Mouse (Mus musculus): Measurements from ENCODE around the gene Prss53. TPM values are rescaled to one million over a fixed set of nuclear protein-coding genes. Genes with fewer than 3 reads are reported as not detected.

Prss53 gene
- polyA plus RNA-seq, 1 experiment from 2014 or later, result 0.46 TPM

DNA sequence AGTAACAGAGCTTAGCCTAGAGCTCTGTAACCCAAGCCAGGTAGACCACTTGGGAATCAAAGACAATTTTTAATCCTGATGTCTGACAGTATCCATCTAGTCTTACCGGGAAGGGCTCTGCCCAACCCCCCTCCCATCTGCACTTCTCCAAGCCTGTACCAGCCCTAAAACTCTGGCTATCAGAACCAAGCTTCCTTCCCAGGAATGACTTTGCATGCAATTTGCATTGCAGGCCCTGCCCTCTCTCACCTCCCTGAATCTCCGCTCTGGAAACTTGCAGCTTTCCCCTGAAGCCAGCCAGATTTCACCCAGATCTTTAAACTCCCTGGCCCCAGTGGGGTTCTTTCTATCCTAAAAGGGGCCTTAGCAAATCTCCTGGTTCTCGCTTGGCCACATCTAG is 3.0 kb downstream of the Prss53 start:
- H3K27me3 ChIP-seq (ENCODE audit: control insufficient read depth, insufficient read depth, low read length), result no peaks in the 10 kb centered on the region
- H3K36me3 ChIP-seq (ENCODE audit: control insufficient read depth, insufficient read depth, low read length), result peaks cover 27% of the 10 kb centered on the region
- no peaks in the 10 kb centered on the region for H3K4me1 ChIP-seq (ENCODE audit: control insufficient read depth, insufficient read depth, low read length)
- ATAC-seq (ENCODE audit: insufficient read depth, low FRiP score, low TSS enrichment) (no peak), DNase-seq (ENCODE audit: low spot score) (no peak)
- 83% methylated on average over 3 of the region's 3 CpGs for WGBS
- no peak overlapping the region for H3K9ac ChIP-seq (ENCODE audit: low read length)
- no peak overlapping the region for H3K4me3 ChIP-seq (ENCODE audit: low read depth, low read length)
- H3K27ac ChIP-seq (ENCODE audit: low read depth, low read length), result no peak overlapping the region
- H3K9me3 ChIP-seq (ENCODE audit: control insufficient read depth, low read length), result no peaks in the 10 kb centered on the region
- no peak overlapping the region for H3K4me2 ChIP-seq (ENCODE audit: low read depth)

DNA sequence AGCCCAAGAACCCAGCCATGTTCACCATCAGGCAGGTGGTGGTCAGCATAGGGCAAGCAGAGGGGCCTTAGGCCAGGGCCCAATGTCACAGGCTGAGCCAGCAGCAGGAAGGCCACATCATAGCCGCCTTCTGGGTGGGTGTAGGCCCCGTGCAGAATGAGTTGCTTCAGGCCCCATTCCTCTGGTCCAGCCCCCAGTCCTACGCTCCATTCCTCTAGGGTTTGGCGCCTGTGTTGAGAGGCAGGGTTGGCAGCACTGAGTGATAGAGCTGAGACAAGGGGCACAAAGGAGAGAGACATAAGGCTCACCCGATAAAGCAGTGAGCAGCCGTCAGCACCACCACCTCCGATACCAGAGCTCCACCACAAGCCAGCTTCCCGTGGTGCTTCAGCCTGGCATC is 3.6 kb downstream of the Prss53 start:
- 84% methylated on average over 8 of the region's 8 CpGs for WGBS
- DNase-seq (ENCODE audit: low spot score) (no peak), ATAC-seq (ENCODE audit: insufficient read depth, low FRiP score, low TSS enrichment) (no peak)
- Histone ChIP-seq H3K36me3 (ENCODE audit: control insufficient read depth, insufficient read depth, low read length) (peaks cover 33% of the 10 kb centered on the region), H3K4me1 (ENCODE audit: control insufficient read depth, insufficient read depth, low read length) (no peaks in the 10 kb centered on the region), H3K9ac (ENCODE audit: low read length) (no peak overlapping the region), H3K4me2 (ENCODE audit: low read depth) (no peak overlapping the region), H3K4me3 (ENCODE audit: low read depth, low read length) (no peak overlapping the region), H3K27ac (ENCODE audit: low read depth, low read length) (no peak overlapping the region), H3K9me3 (ENCODE audit: control insufficient read depth, low read length) (no peaks in the 10 kb centered on the region), H3K27me3 (ENCODE audit: control insufficient read depth, insufficient read depth, low read length) (no peaks in the 10 kb centered on the region)

DNA sequence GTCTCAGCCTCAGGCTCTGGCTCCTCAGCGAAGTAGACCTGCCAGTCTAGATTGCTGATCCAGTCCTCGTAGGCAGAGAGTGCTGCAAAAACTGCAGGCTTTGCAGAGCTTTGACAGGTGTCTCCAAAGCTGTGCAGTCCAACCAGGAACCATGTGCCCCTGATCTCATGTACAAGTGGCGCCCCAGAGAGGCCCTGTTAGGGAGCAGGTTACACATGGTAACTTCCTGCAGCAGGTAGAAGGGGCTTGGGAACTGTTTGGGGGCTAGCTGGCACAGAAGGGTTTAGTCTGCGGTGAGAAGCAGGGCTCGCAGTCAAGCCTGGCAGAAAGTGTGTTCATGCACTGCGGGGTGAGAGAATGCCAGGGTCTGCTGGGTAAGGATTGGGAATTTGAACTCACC is 4.2 kb downstream of the Prss53 start:
- H3K27me3 ChIP-seq (ENCODE audit: control insufficient read depth, insufficient read depth, low read length), result no peaks in the 10 kb centered on the region
- no peaks in the 10 kb centered on the region for H3K4me1 ChIP-seq (ENCODE audit: control insufficient read depth, insufficient read depth, low read length)
- no peak for ATAC-seq (ENCODE audit: insufficient read depth, low FRiP score, low TSS enrichment)
- H3K4me3 ChIP-seq (ENCODE audit: low read depth, low read length), result no peak overlapping the region
- H3K4me2 ChIP-seq (ENCODE audit: low read depth), result no peak overlapping the region
- no peak for DNase-seq (ENCODE audit: low spot score)
- 92% methylated on average over 6 of the region's 6 CpGs for WGBS
- no peak overlapping the region for H3K27ac ChIP-seq (ENCODE audit: low read depth, low read length)
- peaks cover 38% of the 10 kb centered on the region for H3K36me3 ChIP-seq (ENCODE audit: control insufficient read depth, insufficient read depth, low read length)
- H3K9me3 ChIP-seq (ENCODE audit: control insufficient read depth, low read length), result no peaks in the 10 kb centered on the region
- no peak overlapping the region for H3K9ac ChIP-seq (ENCODE audit: low read length)

DNA sequence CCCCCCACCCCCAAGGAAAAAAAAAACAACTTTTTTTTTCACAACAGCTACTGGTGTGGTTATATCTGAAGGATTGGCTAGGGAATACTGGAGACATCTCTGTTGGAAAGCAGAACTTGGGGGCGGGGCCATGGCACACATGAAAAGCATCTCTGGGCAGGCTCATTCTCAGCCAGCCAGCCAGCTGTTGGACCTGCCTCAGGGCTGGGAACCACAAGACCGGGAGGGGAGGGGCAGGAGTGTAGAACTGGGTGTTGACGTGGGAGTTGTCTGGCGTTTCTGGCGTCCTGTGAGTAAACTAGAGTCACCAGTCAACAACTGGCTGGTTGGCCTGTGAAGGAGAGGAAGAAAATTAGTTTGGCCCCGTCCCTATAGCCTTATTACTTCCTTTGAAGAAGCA is 4.8 kb downstream of the Prss53 start:
- WGBS, result 77% methylated on average over 6 of the region's 6 CpGs
- no peak overlapping the region for H3K27ac ChIP-seq (ENCODE audit: low read depth, low read length)
- H3K36me3 ChIP-seq (ENCODE audit: control insufficient read depth, insufficient read depth, low read length), result peaks cover 44% of the 10 kb centered on the region
- no peaks in the 10 kb centered on the region for H3K27me3 ChIP-seq (ENCODE audit: control insufficient read depth, insufficient read depth, low read length)
- DNase-seq (ENCODE audit: low spot score), result no peak
- ATAC-seq (ENCODE audit: insufficient read depth, low FRiP score, low TSS enrichment), result no peak
- no peak overlapping the region for H3K4me3 ChIP-seq (ENCODE audit: low read depth, low read length)
- no peak overlapping the region for H3K9ac ChIP-seq (ENCODE audit: low read length)
- no peaks in the 10 kb centered on the region for H3K4me1 ChIP-seq (ENCODE audit: control insufficient read depth, insufficient read depth, low read length)
- H3K9me3 ChIP-seq (ENCODE audit: control insufficient read depth, low read length), result no peaks in the 10 kb centered on the region
- H3K4me2 ChIP-seq (ENCODE audit: low read depth), result no peak overlapping the region

DNA sequence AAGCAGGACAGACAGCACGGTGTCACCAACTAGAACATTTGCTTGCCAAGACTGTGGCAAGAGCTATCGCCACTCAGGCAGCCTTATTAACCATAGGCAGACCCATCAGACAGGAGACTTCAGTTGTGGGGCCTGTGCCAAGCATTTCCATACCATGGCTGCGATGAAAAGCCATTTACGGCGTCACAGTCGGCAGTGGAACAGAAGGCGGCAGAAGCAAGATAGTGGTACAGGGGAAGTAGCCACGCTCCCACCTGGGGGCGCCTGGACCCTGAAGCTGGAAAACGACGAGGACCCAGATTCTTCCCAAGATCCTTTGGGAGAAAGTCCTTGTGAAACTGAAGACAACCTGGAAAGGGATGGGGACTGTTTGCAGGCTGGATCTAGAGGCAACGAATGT is 10.3 kb downstream of the Prss53 start:
- DNase-seq (ENCODE audit: low spot score) (no peak), ATAC-seq (ENCODE audit: insufficient read depth, low FRiP score, low TSS enrichment) (no peak)
- Histone ChIP-seq H3K27ac (ENCODE audit: low read depth, low read length) (no peak overlapping the region), H3K27me3 (ENCODE audit: control insufficient read depth, insufficient read depth, low read length) (no peaks in the 10 kb centered on the region), H3K4me1 (ENCODE audit: control insufficient read depth, insufficient read depth, low read length) (peaks cover 5% of the 10 kb centered on the region; the same call in 1 of the 2 replicates), H3K4me2 (ENCODE audit: low read depth) (no peak overlapping the region), H3K9ac (ENCODE audit: low read length) (no peak overlapping the region), H3K9me3 (ENCODE audit: control insufficient read depth, low read length) (no peaks in the 10 kb centered on the region), H3K4me3 (ENCODE audit: low read depth, low read length) (no peak overlapping the region), H3K36me3 (ENCODE audit: control insufficient read depth, insufficient read depth, low read length) (peaks cover 62% of the 10 kb centered on the region)
- whole genome bisulfite sequencing, result 92% methylated on average over 12 of the region's 12 CpGs

DNA sequence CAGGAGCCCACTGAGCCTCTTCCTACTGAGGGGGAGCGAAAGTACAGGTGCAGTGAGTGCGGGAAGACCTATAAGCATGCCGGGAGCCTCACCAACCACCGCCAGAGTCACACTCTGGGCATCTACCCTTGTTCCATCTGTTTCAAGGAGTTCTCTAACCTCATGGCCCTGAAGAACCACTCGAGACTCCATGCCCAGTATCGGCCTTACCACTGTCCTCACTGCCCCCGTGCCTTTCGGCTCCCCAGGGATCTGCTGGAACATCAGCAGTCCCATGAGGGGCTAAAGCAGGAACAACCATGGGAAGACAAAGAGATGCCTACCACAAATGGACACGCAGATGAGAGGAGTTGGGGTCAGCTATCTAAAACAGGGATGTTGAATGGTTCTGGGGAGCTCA is 11.5 kb downstream of the Prss53 start:
- Histone ChIP-seq H3K27ac (ENCODE audit: low read depth, low read length) (no peak overlapping the region), H3K9ac (ENCODE audit: low read length) (no peak overlapping the region), H3K9me3 (ENCODE audit: control insufficient read depth, low read length) (no peaks in the 10 kb centered on the region), H3K27me3 (ENCODE audit: control insufficient read depth, insufficient read depth, low read length) (no peaks in the 10 kb centered on the region), H3K4me1 (ENCODE audit: control insufficient read depth, insufficient read depth, low read length) (peaks cover 9% of the 10 kb centered on the region), H3K36me3 (ENCODE audit: control insufficient read depth, insufficient read depth, low read length) (peaks cover 55% of the 10 kb centered on the region), H3K4me3 (ENCODE audit: low read depth, low read length) (no peak overlapping the region), H3K4me2 (ENCODE audit: low read depth) (no peak overlapping the region)
- WGBS, result 96% methylated on average over 9 of the region's 9 CpGs
- DNase-seq (ENCODE audit: low spot score) (no peak), ATAC-seq (ENCODE audit: insufficient read depth, low FRiP score, low TSS enrichment) (no peak)

DNA sequence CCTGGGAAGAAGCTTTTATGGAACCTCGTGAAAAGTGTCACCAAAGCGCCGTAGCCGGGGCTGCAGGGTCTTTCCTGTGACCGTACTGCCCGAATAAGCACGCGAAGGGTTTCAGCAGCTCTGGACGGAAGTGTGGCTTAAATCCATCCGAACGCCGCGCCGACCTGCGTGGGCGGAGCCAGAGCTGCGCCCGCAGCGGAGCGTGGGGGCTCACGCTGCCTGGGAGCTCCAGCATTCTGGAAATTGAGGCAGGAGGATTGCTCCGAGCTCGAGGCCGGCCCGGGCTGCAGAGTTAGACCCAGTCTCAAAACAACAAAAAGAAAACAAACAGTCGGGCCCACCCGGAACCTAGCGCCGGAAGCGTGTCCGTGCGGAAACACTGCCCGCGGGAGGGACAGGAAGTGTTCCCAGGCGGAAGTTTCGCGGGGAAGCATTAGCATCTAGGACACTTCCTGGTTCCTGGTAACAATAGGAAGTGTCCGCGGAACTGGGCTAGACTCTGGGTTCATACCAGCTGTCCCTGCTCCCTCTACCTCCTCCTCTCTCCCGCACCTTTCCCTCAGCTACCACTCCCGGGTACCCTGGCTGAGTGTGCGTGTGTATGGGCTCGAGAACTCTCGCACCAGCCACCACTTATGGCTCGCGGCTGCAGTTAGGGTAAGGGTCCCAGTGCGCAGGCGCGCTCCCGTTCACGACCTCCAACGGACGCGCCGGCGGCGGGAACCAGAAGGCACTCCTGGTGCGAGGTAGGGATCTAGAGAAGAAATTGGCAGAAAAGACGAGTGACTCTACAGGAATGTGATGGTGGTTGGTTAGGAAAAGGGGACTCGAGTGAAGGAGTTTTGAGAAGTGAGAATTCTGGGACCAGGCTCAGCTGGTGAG is 14.1 kb downstream of the Prss53 start, which contains the start of gene Zfp668:
TSS of gene Zfp668 (minus strand) at position 362 of the 882 bp plus-strand sequence.
- peak within 1 kb of the TSS; percentile 98 for H3K27ac ChIP-seq (ENCODE audit: low read depth, low read length)
- peak within 1 kb of the TSS; percentile 95 for H3K4me3 ChIP-seq (ENCODE audit: low read depth, low read length)
- H3K4me1 ChIP-seq (ENCODE audit: control insufficient read depth, insufficient read depth, low read length), result peaks cover 16% of the 10 kb centered on the region
- no peaks in the 10 kb centered on the region for H3K27me3 ChIP-seq (ENCODE audit: control insufficient read depth, insufficient read depth, low read length)
- ATAC-seq (ENCODE audit: insufficient read depth, low FRiP score, low TSS enrichment) (peak; percentile 63), DNase-seq (ENCODE audit: low spot score) (peak; percentile 92)
- peaks cover 35% of the 10 kb centered on the region for H3K36me3 ChIP-seq (ENCODE audit: control insufficient read depth, insufficient read depth, low read length)
- no peaks in the 10 kb centered on the region for H3K9me3 ChIP-seq (ENCODE audit: control insufficient read depth, low read length)
- peak within 1 kb of the TSS; percentile 67 for H3K4me2 ChIP-seq (ENCODE audit: low read depth)
- under 1% methylated on average over 60 of the region's 60 CpGs for WGBS
- peak within 1 kb of the TSS; percentile 98 for H3K9ac ChIP-seq (ENCODE audit: low read length)

DNA sequence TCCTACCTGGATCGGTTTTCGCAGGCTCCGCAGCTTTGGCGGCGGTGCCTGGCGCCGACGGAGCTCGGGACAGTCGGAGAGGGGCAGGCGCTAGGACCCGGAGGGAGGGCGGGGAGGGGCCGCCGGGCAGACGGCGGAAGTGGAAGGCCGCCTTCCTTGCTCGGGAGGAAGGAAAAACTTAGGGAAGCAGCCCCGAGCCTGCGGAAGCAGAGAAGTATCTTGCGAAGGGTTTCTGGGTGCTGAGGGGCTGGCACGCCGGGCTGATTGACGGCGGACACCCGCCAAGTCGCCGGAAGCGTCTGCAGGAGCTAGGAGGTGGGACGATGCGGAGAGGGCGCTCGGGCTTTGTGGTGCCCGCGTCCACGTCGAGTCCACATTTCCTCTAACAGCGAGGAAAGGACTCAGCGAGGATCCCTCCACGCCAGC is 14.7 kb downstream of the Prss53 start, which contains the start of gene Zfp646:
TSS of gene Zfp646 (plus strand) at position 181 of the 426 bp plus-strand sequence.
- Histone ChIP-seq H3K4me1 (ENCODE audit: control insufficient read depth, insufficient read depth, low read length) (peaks cover 16% of the 10 kb centered on the region), H3K4me3 (ENCODE audit: low read depth, low read length) (peak within 1 kb of the TSS; percentile 95), H3K36me3 (ENCODE audit: control insufficient read depth, insufficient read depth, low read length) (peaks cover 28% of the 10 kb centered on the region)

DNA sequence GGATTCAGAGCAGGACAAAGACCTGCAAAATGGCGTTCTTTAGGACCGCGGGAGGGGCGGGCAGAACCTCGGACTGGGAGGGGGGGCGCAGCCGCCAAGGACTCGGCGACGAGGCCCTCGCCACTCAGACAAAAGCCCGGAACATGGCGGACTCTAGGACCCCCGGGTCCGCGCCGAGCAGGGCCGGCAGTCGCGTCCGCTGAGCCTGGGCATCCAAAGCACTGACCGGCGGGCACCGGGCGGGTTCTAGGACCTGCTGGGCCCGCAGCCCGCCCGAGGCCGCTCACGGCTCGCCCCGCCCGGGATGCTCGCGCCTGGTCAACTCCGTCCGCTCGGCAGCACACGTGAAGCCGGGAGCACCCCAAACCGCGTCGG is 15.2 kb downstream of the Prss53 start:
- Histone ChIP-seq H3K36me3 (ENCODE audit: control insufficient read depth, insufficient read depth, low read length) (peaks cover 24% of the 10 kb centered on the region), H3K4me3 (ENCODE audit: low read depth, low read length) (peak overlapping the region; percentile 95), H3K27me3 (ENCODE audit: control insufficient read depth, insufficient read depth, low read length) (no peaks in the 10 kb centered on the region), H3K9me3 (ENCODE audit: control insufficient read depth, low read length) (no peaks in the 10 kb centered on the region), H3K4me2 (ENCODE audit: low read depth) (peak overlapping the region; percentile 67), H3K4me1 (ENCODE audit: control insufficient read depth, insufficient read depth, low read length) (peaks cover 16% of the 10 kb centered on the region), H3K27ac (ENCODE audit: low read depth, low read length) (peak overlapping the region; percentile 98), H3K9ac (ENCODE audit: low read length) (peak overlapping the region; percentile 98)
- ATAC-seq (ENCODE audit: insufficient read depth, low FRiP score, low TSS enrichment), result peak; percentile 95
- under 1% methylated on average over 32 of the region's 43 CpGs for WGBS
- DNase-seq (ENCODE audit: low spot score), result peak; percentile 99

More for the DNA sequence above, 14.7 kb downstream of the Prss53 start, which contains the start of gene Zfp646:
- DNase-seq (ENCODE audit: low spot score) (peak; percentile 93), ATAC-seq (ENCODE audit: insufficient read depth, low FRiP score, low TSS enrichment) (peak; percentile 87)
- H3K9me3 ChIP-seq (ENCODE audit: control insufficient read depth, low read length), result no peaks in the 10 kb centered on the region
- WGBS, result under 1% methylated on average over 41 of the region's 41 CpGs
- H3K27me3 ChIP-seq (ENCODE audit: control insufficient read depth, insufficient read depth, low read length), result no peaks in the 10 kb centered on the region
- peak within 1 kb of the TSS; percentile 98 for H3K9ac ChIP-seq (ENCODE audit: low read length)
- peak within 1 kb of the TSS; percentile 98 for H3K27ac ChIP-seq (ENCODE audit: low read depth, low read length)
- peak within 1 kb of the TSS; percentile 67 for H3K4me2 ChIP-seq (ENCODE audit: low read depth)
